Mouse (Mus musculus): Measurements from ENCODE around the gene Ppp1r1c.

Gene Ppp1r1c

GRCm38 (mm10) chr2:79865275-79865999, 157.9 kb downstream of the Ppp1r1c start:
- no peak for DNase-seq (ENCODE audit: low spot score)

All from ovary, postnatal 36 days (tissue).